Mouse (Mus musculus) adrenal gland, postnatal 36 days (tissue): ENCODE results near the gene Taok3. TPM values are rescaled to one million over a fixed set of nuclear protein-coding genes. Genes with fewer than 3 reads are reported as not detected.

ENCODE experiments used
- DNase-seq, 2 experiments: peaks; one replicate each; pipeline ENCODE4 v3.0.0; 2021; ENCODE audit warnings: mixed read lengths in 1 of 2
- total RNA-seq, 2 experiments: library from RNA; stranded (reverse); gene quantifications; 2 replicates each; pipeline ENCODE4 v1.2.3; 2021

The Taok3 gene
- total RNA-seq, 2 experiments from 2014 or later = 31.3 to 40.7 TPM

- DNase-seq = peak in 1 of 2 experiments; percentile 40
These were observed 2.7 kb upstream of the Taok3 start for GRCm38 (mm10) chr5:117117241-117117640.

- DNase-seq = no peak
These were observed 2.2 kb upstream of the Taok3 start for GRCm38 (mm10) chr5:117117716-117118115.

- DNase-seq = no peak
These were observed 1.7 kb upstream of the Taok3 start for GRCm38 (mm10) chr5:117118220-117118619.

GRCm38 (mm10) chr5:117118850-117119249, 1.1 kb upstream of the Taok3 start:
- no peak for DNase-seq

- DNase-seq = no peak
These were observed 849 bp downstream of the Taok3 start for GRCm38 (mm10) chr5:117120489-117121466.

- DNase-seq = no peak
These were observed 1.7 kb downstream of the Taok3 start for GRCm38 (mm10) chr5:117121657-117122056.

- no peak for DNase-seq
These were observed 3.2 kb downstream of the Taok3 start for GRCm38 (mm10) chr5:117123102-117123501.

- DNase-seq = no peak
These were observed 3.9 kb downstream of the Taok3 start for GRCm38 (mm10) chr5:117123840-117124239.

- no peak for DNase-seq
These were observed 5.8 kb downstream of the Taok3 start for GRCm38 (mm10) chr5:117125482-117126346.

GRCm38 (mm10) chr5:117127051-117127450, 7.1 kb downstream of the Taok3 start:
- DNase-seq = no peak

- no peak for DNase-seq
These were observed 10.8 kb downstream of the Taok3 start for GRCm38 (mm10) chr5:117130726-117131125.

- DNase-seq = no peak
These were observed 13.6 kb downstream of the Taok3 start for GRCm38 (mm10) chr5:117133446-117134065.

- peak; percentile 17 to 44 for DNase-seq
These were observed 14.3 kb downstream of the Taok3 start for GRCm38 (mm10) chr5:117134066-117134888.

- no peak for DNase-seq
These were observed 15.0 kb downstream of the Taok3 start for GRCm38 (mm10) chr5:117134889-117135456.

- DNase-seq = peak; percentile 46 to 68
These were observed 15.9 kb downstream of the Taok3 start for GRCm38 (mm10) chr5:117135869-117136268.

GRCm38 (mm10) chr5:117136570-117136969, 16.6 kb downstream of the Taok3 start:
- no peak for DNase-seq

GRCm38 (mm10) chr5:117137011-117137410, 17.1 kb downstream of the Taok3 start:
- no peak for DNase-seq

GRCm38 (mm10) chr5:117137594-117137993, 17.7 kb downstream of the Taok3 start:
- DNase-seq = no peak

- DNase-seq = no peak
These were observed 18.5 kb downstream of the Taok3 start for GRCm38 (mm10) chr5:117138295-117138988.

GRCm38 (mm10) chr5:117139822-117140221, 19.9 kb downstream of the Taok3 start:
- no peak for DNase-seq
